Mouse (Mus musculus) E14TG2a.4 (cell line): ENCODE results near the gene Sertad2.

Source experiments
- CTCF ChIP-seq: conservative IDR thresholded peaks from 2 replicates; pipeline ENCODE4 v1.5.1; 2014; ENCODE audit warnings: low read length
- NANOG ChIP-seq: IDR thresholded peaks from 2 replicates; pipeline ENCODE4 v1.6.1; 2014; ENCODE audit warnings: borderline replicate concordance, low read length, mixed read lengths
- POU5F1 ChIP-seq: IDR thresholded peaks from 2 replicates; pipeline ENCODE4 v1.6.1; 2014; ENCODE audit warnings: low read length, borderline replicate concordance

- TF ChIP-seq CTCF (no peak), POU5F1 (no peak), NANOG (no peak)
These were observed 119.8 kb downstream of the Sertad2 start for GRCm38 (mm10) chr11:20662811-20663210.
